Mouse (Mus musculus) frontal cortex, postnatal 36 days (tissue): ENCODE results near the gene Kdelr2.
"Not testable (repeated sequence)": the region's sequence is repeated elsewhere in the genome, so short reads cannot be mapped to it uniquely, and the experiment has no call there.

Source experiments
- DNase-seq, 2 experiments: peaks; one replicate each; pipeline ENCODE4 v3.0.0; 2022; ENCODE audit warnings: low spot score in 2 of 2

The Kdelr2 gene

GRCm38 (mm10) chr5:143403221-143404147 is at the start of gene Kdelr2:
Kdelr2 (plus strand) TSS chr5:143403838.
- DNase-seq: peak; percentile 88 to 92

DNA sequence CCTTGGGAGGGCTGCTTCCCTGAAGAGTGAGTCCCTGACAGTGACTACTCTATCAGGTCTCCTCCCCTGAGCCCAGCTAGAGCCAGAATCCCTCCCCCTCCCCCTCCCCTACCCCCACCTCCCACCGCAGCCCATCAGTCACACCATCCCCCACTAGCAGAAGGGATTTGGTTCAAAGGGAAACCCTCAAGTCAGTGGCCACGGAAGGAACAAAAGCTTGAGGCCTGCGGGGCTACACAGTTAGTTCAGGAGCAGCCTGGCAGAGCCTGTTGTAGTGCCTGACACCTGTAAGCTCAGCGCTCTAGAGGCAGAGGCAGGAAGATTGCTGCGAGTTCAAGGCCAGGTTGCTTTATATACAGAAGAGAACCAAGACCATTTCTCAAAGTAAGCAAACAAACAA is 47.6 kb upstream of the Kdelr2 start:
- DNase-seq: no peak

DNA sequence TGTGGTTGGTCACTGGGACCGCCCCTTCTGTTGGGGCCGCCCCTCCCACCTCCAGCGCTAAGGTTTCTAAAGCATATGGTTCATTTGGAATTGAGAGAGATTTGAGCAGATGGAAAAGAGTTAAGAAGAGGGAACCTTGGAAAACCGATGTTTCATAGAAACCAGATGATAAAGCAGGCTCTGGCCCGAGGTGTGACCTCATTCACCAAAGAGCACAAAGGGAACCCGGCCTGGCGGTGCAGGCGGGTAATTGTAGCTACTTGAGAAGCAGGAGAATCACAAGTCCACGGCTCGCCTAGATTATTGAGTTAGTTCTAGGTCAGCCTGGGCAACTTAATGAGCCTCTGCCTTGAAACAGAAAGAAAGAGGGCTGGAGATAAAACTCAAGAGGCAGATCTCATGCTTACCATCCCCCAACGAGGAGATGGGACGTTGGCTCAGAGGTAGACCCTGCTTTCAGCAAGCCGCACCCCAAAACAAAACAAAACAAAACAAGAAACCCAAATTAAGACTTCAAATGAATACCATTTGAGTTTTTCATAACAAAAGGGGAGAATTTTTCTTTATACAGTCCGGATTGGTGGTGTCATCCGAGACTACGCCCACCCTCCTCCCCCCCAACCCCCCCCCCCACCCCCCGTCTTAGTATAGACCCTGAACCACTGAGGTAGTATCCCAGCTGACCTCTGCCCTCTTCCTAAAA is 46.8 kb upstream of the Kdelr2 start, which contains the start of gene Grid2ip:
Grid2ip (plus strand) TSS at position 653 of the 703 bp plus-strand sequence.
- DNase-seq: no peak

DNA sequence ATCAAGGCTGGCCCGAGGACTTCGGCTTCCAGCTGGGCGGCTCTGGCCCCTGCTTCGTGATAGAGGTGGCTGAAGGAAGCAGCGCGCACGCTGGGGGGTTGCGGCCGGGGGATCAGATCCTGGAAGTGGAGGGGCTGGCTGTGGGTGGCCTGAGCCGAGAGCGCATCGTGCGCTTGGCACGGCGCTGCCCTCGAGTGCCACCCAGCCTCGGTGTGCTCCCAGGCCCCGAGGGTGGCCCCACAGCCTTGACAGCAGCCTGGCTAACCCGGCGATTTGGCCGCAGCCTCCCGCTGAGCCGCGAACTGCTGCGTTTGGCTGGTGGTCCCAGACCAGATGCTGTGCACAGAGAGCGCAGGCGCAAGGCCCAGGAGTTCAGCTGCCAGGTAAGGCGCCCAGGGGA is 46.1 kb upstream of the Kdelr2 start:
- no peak for DNase-seq

DNA sequence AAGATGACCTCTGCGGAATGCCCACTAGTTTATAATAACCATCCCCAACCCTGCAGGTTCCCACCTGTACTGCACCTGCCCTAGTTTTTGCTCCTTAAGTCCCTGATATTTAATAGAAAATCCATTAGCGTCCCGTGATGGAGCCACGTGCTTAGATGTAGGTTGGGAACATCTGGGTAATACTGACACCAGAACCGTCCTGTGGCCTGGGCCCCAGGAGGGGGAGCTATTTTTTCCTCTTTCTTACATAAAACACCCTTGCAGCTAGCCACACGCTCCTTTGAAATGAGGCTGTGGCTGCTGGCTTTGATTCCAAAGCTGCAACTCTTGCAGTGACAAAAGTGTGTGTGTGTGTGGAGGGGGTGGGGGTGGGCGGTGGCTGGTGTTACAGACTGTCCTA is 44.4 kb upstream of the Kdelr2 start:
- no peak for DNase-seq

- peak in 1 of 2 experiments; percentile 6 for DNase-seq
These were observed 43.6 kb upstream of the Kdelr2 start for GRCm38 (mm10) chr5:143360000-143360399.

DNA sequence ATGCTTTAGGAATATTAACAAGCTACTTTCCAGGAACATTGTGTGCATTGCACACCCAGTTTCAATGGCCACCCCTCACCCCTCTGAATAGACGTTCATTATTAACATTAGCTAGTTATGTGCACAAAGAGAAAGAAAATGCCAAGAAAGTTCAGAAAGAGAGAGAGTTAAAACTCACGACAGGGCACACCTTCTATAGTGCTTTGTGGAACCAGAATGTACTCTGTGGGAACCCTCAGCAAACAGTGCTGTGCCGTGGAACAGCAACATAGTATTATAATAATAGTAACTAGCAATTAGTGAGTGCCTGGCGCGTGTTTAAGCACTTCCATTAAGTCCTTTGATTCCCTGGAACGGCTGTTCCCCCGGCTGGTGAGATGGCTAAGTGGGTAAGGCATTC is 42.2 kb upstream of the Kdelr2 start:
- no peak for DNase-seq

GRCm38 (mm10) chr5:143363678-143364615 is 39.7 kb upstream of the Kdelr2 start:
- DNase-seq: no peak

GRCm38 (mm10) chr5:143367931-143368330 is 35.7 kb upstream of the Kdelr2 start:
- no peak for DNase-seq

- DNase-seq: no peak
These were observed 33.9 kb upstream of the Kdelr2 start for GRCm38 (mm10) chr5:143369611-143370255.

DNA sequence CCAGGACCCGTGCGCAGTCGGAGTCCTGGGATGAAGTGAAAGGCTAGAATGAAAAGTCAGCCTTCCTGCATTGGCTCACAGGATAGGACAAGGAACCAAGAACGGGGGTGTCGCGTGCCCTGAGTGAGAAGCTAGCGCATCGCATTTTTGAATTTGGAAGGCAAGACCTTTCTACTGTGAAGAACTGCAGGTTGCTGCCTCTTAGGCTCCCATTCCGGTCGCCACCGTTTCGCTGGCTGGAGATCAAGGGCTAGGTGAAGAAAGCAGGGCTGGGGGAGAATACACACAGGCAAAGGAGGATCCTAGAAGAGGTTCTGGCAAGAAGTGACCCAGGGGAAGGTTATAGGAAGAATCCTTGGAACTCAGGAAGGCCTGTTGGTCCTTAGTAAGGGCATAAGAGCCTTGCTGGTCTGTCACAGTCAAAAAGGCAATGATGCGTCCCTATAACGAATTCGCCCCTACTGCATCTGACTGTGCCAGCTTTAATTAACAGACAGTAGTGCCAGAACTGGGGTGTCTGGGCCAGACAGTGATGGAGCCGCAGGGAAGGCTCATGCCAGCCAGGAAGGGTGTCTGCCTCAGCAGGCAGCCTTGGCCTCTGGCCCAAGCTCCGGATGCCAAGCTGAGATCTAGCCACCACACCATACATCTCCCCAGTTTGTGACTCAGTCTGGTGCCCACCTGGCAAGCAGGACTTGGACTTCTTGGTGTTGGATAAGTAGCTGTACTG is 33.1 kb upstream of the Kdelr2 start:
- no peak for DNase-seq

GRCm38 (mm10) chr5:143371146-143371510 is 32.5 kb upstream of the Kdelr2 start:
- DNase-seq: no peak

- DNase-seq: peak; percentile 29 to 40
These were observed 30.8 kb upstream of the Kdelr2 start for GRCm38 (mm10) chr5:143372818-143373217.

- DNase-seq: peak; percentile 52 to 53
These were observed 28.4 kb upstream of the Kdelr2 start for GRCm38 (mm10) chr5:143375242-143375641.

GRCm38 (mm10) chr5:143376156-143376555 is 27.5 kb upstream of the Kdelr2 start:
- no peak for DNase-seq

GRCm38 (mm10) chr5:143386797-143387621 is 16.6 kb upstream of the Kdelr2 start:
- DNase-seq: no peak

DNA sequence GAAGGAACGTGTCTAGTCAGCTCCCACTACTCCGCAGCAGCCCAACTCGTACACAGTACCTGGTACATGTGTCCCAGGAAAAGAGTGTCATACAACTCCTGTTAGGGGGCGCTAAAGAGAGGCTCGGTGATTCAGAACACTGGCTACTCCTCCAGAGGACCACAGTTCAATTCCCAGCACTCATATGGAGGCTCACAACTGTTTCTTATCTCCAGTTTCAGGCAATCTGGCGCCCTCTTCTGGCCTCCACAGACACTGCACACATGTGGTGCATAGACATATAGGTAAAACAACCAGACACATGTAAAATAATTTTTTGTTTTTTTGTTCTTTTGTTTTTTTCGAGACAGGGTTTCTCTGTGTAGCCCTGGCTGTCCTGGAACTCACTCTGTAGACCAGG is 9.5 kb upstream of the Kdelr2 start:
- no peak for DNase-seq

DNA sequence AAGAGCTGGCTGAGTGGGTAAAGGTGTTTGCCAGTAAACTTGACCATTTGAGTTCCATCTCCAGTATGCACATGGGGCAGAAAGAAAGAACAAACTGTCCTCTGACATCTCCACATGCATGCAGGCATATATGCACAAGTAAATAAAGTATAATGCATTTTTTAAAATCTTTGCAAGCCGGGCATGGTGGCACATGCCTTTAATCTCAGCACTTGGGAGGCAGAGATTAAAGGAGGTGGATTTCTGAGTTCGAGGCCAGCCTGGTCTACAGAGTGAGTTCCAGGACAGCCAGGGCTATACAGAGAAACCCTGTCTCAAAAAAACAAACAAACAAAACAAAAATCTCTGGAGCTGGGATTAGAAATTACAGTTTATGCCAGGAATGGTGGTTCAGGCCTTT is 8.7 kb upstream of the Kdelr2 start:
- not testable (repeated sequence) for DNase-seq

DNA sequence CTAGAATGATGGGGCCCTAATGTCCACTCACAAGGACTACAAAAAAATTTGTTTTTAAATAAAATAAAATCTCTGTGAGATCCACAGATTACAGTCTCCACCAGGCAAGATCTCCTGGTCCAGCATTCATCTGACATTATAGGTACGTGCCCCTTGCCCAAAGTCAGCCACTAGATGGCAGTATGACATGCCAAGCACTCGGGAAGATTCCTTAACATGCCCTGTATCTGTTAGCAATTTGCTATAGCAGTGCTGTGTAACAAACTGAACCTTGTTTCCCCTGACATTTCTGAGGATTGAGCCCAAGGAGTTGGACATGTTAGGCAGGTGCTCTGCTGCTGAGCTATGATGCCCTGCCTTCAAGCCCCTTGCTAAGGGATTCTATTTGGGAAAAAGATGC is 8.0 kb upstream of the Kdelr2 start:
- DNase-seq: no peak

DNA sequence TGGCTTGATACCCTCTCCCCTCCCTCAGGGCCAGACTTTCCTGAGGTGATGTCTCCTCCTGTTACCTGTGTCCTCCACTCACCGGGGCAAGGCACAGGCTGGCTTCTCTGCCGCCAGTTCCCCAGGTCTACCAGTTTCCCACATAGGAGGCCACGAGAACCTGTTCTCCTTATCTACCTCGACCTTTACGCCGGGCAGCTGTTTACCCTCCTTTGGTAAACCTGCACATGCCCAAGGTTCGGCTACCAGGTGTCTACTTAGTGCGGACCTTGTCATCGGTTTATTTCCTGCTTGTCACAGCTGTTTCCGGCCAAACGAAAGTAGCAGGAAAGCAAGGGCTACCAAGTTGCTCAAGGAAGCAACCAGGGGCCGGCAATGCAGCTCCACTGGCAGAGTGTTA is 3.1 kb upstream of the Kdelr2 start:
- DNase-seq: no peak
